Mouse (Mus musculus) bone marrow, adult 2 months (tissue): ENCODE results near the gene Art2b.

Experiments used
- CTCF ChIP-seq: fragments of 200-500 bp; IDR thresholded peaks from 2 replicates; pipeline ENCODE4 v1.5.1; 2011; ENCODE audit warnings: low read length, control low read depth; ENCODE audit not compliant: control insufficient read depth, insufficient read depth
- POLR2A ChIP-seq: fragments of 200-500 bp; IDR thresholded peaks from 2 replicates; pipeline ENCODE4 v1.6.1; 2011; ENCODE audit warnings: low read depth, mild to moderate bottlenecking, control low read depth, low read length, borderline replicate concordance; ENCODE audit not compliant: control insufficient read depth

DNA sequence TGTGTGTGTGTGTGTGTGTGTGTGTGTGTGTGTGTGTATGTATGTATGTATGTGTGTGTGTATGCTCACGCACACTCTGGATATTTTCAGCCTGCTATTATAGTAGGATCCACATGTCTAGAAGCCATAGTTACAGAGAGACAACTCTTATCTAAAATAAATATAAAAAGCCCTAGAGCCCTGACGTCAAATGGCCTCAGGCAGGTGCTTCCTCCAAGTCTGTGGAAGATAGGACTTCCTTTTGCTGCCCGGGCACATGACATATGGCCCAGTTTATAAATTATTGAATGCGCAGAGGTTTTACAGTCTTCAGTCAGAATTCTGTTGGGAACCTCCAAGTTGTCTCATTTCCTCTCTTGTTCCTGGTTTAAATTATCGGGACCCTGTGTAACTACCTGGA lies 44.7 kb downstream of the Art2b start:
- TF ChIP-seq POLR2A (no peak), CTCF (no peak)
